Mouse (Mus musculus): ENCODE results near the gene Tpx2.

Tpx2 gene

DNA sequence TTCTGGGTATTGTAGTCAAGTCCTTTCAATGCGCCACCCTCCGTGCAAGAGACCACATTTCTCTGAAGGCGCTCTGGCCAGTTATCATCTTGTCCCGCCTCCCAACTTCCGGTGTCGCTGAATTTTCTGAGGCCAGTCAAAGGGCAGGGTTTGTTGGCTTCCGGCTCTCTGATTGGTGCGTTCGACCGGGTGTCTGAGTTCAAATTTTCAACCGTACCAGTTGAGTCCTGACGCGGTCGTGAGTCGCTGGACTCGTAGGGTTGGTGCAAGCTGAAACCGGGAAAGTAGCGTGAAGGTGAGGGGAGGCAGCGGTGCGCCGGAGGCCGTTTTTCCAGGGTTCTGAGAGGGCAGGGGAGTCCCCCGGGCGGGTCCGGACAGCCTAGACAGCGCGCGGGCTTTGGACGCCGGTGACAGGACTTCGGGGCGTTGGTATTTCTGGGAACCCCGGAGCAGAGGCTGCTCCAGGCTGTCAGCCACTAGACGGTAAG, at the start of gene Tpx2:
TSS of gene Tpx2 (plus strand) at position 150 of the 488 bp plus-strand sequence.
- peak; percentile 99 for DNase-seq (ENCODE audit: low read depth)

GRCm38 (mm10) chr2:152799954-152800761, 47.6 kb upstream of the Tpx2 start:
- DNase-seq (ENCODE audit: low read depth), result no peak

DNA sequence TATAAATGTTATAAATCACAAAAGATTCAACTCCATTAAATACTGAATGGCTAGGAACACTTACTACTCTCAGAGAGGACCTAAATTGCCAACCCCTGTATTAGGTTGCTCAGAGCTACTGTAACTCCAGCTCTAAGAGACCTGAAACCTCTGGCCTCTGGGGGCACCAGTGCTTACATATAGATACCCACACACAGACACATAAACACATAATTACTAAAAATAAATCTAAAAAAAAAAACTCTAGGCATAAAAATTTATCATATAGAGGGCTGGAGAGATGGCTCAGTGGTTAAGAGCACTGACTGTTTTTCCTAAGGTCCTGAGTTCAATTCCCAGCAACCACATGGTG, 47.0 kb upstream of the Tpx2 start:
- no peak for DNase-seq (ENCODE audit: low read depth)

- DNase-seq (ENCODE audit: low read depth), result no peak
These were observed 45.5 kb upstream of the Tpx2 start for GRCm38 (mm10) chr2:152802303-152802702.

DNA sequence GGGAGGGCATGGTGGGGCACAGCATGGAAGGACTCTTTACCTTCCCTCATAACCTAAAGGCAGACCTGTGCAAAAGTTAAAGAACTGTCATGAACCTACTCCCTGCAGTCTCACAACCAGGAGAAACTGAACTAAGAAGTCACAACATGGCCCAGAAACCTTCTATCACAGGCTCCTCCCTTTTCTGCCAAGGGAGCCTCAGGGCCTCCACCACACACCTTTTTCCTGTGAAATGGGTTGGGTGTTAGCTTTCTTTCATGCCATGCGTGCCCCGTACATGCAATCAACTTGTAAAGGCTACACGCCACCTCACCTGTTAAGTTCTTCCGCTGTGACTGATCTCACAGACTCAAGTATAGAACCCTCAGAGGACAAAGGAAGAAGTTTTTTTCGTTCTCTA, 44.7 kb upstream of the Tpx2 start:
- no peak for DNase-seq (ENCODE audit: low read depth)

DNA sequence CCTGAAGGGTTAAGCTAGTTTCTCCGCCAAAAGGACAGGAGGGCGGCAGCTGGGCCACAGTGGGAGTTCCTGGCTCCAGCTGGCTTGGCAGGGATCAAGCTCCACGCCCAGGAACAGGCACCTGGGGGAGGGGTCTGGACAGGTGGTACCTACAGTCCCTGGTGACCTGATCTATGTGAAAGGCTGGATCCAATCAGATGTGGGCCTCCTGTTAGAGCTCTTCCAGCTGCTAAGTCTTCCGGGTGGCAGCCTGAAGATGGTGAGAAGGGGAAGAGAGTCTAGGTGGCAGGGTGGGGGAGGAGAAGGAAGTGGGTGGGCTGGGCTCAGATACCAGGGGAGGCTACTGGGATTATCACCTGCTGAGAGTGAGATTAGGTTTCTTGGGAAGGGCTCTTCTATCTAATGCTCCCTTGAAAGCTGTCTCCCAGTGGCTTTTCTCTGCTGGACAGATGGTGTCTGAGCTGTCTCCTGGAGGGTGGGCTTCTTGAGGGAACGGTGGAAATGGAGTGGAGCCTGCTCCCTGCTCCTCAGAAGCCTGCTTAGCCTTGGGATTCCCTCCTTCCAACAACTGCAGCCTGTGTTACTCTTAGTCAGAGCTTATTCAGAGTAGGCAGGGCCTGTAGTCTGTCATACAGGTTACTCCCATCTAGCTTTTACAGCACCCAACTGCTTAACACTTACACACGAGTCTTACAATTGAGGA, 43.2 kb upstream of the Tpx2 start:
- peak; percentile 52 for DNase-seq (ENCODE audit: low read depth)

DNA sequence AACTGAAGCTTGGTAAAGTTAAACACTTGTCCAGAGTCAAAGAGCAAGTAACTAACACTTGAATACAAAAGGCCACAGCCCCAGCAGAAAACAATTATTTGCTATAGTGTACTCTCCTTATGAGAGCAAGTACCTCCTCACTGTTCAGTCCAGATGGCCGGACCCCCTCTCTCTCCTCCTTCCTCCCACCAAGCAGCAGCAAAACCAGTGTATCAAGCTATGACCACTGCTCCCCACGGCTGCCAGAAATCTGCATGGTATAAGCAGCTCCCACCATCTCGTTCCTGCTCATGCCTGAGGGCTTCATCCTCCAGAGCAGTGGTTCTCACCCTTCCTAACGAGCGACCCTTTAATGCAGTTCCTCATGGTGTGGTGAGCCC, 42.7 kb upstream of the Tpx2 start:
- no peak for DNase-seq (ENCODE audit: low read depth)

GRCm38 (mm10) chr2:152806037-152806436, 41.7 kb upstream of the Tpx2 start:
- peak; percentile 56 for DNase-seq (ENCODE audit: low read depth)

DNA sequence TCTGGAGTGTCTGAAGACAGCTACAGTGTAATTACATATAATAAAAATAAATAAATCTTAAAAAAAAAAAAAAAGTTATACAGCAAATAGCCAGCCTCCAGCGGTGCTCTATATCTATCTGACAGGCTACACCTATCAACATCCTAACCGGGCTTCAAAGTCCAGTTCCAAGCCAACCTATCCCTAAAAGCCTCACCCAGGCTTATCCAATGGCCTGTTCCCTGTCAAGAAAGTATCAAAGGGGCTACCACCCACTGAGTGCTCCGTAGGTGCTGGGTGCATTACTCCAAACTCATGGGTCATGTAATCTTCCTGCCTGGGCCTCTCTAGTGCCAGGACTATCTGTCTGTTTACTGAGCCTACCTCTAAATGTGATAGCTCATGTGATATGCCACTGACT, 39.6 kb upstream of the Tpx2 start:
- DNase-seq (ENCODE audit: low read depth), result no peak

- DNase-seq (ENCODE audit: low read depth), result peak; percentile 57
These were observed 37.4 kb upstream of the Tpx2 start for GRCm38 (mm10) chr2:152810158-152810941.

DNA sequence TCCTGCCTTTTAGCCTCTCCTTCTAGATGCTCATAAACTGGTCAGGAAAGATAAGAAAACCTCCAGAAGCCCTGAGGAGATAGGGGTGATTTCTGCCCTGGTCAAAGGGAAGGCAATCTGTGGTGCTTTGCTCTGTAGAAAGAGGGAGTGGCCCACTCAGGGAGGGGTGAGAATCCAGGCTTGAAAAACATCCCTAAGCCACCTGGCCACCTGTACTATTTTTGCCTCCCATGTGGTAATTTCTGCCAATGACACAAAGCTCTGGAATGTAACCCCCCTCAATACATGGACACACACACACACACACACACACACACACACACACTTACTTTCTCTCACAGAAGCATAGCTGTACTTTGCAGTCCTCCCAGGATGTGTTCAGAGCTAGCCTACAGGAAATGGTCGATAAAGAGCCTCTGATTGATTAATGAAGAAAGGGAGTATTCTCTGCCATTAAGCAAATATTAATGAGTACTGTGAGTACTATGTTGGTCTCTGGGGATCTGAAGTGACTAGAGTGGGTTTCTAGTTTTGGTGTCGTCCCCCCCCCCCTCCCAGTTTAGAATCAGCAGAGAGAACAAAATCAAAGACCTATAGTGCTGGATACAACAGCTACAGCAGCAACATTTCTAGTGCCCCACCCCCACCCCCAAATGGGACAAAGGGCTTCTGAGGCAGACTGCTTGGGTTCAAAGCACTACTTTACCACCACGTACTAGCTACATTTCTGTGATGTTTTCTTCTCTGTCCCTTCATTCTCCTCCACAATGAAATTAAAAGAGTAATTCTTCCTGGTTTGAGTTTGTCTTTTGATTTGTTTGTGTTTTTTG, 36.2 kb upstream of the Tpx2 start:
- no peak for DNase-seq (ENCODE audit: low read depth)

DNA sequence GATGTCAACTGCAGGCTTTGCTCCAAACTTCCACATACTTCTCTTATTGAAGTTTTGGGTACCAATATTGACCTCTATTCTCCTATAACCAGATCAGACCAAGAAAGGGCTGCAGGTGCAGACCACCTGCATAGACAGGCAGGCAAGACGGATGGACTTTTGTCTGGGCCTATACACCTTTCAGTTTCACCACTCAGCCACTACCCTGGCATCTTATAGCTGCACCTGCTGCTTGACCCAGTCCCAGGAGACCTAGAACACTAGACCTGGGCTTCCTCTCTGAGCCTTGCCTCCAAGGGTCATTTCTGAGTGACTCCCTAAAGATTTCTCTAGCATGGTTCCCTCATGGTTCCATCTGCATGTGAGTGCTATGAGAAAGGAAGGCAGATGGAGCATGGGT, 34.5 kb upstream of the Tpx2 start:
- DNase-seq (ENCODE audit: low read depth), result no peak

GRCm38 (mm10) chr2:152814213-152814874, 33.4 kb upstream of the Tpx2 start:
- DNase-seq (ENCODE audit: low read depth), result peak; percentile 54

DNA sequence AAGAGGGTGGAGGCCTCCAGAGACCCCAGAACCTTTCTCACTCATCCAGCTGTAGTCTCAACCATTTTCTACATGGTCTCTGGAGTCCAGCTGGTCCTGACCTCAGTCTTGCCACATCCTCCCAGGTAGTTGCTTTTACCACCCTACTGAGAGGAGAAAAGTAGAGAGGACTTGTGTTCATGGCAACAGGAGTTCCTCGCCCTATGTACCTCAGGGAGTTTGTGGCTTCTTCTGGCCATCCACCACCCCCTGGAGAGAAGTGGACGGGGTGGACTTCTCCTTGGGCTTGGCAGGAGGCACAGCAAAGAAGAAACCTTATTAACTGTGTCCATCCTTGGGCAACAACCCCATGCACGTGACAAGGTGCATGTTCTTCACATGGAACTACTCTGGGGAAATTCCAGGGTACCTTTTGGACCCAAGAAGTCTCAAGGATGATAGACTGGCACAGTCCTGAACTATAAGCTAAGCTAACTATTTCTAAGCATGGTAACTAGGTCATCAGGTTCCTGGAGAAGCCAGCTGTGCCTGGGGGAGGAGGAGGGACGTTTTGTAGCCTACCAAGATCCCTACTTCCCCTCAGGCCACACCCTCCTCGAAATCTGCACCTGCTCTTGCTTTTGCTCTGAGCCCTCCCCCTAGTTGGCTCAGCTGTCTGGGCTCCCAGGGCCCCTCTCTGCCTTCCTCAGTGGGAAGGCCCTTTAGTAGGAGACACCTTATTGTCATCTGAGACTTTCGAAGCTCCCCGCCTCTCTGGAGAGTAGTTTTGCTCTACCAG, 31.7 kb upstream of the Tpx2 start:
- no peak for DNase-seq (ENCODE audit: low read depth)

DNA sequence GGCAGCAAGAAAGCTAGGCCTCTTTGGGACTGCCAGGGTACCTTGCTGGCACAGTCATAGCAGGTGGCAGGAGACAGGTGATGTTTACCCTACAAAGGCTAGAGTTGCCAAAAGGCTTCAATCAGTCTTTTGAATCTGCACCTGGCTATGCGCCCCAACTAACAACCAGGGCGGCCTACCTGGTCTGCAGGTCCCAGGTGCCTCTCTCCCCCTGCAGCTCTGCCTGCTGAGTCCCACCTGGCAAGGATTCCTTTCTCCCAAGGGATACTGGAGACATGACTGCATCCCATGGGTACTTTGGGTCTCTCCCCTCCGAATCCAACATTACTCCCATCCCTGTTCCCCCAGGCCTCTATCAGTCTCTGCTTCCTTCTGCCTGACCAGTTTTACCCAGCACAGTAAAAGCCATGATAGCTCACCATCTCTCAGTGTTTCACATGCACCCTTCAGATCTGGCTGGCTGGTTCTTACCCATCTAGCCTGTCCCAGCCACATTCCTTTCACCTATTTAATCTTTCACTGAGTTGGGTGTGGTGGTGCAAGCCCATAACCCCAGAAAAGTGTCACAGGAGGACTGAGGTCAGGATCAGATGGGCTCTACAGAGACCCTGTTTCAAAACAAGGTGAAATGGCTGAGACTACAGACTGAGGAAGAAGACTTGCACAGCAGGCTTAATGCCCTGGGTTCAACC, 31.0 kb upstream of the Tpx2 start:
- no peak for DNase-seq (ENCODE audit: low read depth)

DNA sequence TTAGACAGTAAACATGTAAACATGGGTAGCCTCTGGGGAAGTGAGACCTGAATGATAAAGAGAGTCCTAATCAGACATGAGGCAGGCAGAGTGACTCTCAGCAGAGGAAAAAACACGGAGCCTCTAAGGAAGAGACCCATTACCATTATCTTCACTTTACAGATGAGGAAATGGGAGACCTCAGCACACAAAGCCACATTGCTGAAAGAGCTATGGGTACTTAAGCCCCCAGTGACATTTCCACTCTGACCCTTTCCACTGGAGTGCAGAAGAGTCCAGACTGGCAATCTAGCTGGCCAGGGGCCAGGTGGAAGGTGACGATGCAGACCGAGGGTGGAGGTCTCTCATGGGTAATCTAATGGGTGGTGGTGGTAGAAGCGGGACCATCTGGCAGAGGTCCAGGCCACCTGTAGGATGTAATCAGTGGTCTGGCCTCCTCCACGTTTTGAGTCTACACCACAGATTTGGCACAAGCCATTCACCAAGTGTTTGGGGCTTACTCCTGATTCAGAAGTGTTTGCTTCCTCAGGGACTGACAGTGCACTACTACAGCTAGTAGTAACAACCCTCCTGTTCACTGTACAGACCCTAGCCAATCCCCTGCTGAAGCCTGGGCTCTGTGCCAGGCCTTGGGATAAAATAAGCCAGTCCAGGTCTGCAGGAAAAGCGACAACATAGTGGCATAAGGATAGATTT, 30.0 kb upstream of the Tpx2 start:
- DNase-seq (ENCODE audit: low read depth), result peak; percentile 34

- DNase-seq (ENCODE audit: low read depth), result no peak
These were observed 29.1 kb upstream of the Tpx2 start for GRCm38 (mm10) chr2:152818679-152819078.

DNA sequence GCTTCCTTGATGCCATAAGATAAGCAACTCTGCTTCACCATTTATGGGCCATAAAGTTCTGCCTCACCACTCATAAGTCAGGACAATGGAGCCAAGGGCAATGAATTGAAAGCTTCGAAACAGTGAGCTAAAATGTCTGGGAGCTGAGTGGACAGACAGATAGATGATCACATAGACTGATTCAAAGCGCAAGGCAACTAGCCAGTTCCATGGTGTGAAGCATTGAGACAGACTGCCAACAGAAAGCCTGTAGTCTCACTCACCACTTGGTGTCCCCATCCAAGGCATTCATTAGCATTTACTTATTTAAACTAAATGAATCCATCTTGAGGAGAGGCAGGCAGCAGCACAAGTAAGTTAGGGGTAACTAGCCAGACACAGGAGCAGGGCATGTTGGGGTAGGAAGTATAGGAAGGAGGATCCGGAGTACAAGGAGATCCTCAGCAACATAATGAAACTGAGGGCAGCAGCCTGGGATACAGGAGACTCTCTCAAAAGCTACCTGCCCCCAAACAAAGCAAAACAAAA, 28.6 kb upstream of the Tpx2 start:
- no peak for DNase-seq (ENCODE audit: low read depth)

DNA sequence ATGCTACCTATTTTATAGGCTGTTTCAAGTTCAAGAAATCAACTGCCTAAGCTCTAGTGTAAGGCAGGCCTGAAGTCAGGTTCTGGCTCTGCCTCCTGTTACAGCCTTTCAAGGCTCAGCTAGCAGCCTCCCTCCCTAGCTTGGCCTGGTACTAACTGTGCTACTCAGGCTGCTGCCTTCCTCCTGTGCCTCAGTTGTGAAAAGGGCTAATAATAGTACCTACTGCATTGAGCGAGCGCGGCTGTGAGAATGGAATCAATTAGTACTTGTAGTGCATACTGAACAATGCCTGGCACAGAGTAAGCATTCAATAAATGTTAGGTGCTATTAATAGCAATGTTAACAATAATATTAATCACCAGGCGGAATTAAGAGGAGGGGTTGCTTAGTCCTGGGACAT, 27.8 kb upstream of the Tpx2 start:
- no peak for DNase-seq (ENCODE audit: low read depth)

All from NIH3T3 (cell line).